Mouse (Mus musculus): Measurements from ENCODE around the gene Mcrip2. TPM values are rescaled to one million over a fixed set of nuclear protein-coding genes. Genes with fewer than 3 reads are reported as not detected.
A peak's percentile ranks its signal among the peaks of the same experiment; 100 is the strongest.

Gene Mcrip2
- total RNA-seq, 2 experiments from 2014 or later: 57.9 to 61.8 TPM

- DNase-seq: no peak
Observed at GRCm38 (mm10) chr17:25834595-25835222, 33.9 kb downstream of the Mcrip2 start.

- DNase-seq: no peak
Observed at GRCm38 (mm10) chr17:25833961-25834594, 34.5 kb downstream of the Mcrip2 start.

GRCm38 (mm10) chr17:25833291-25833663 lies 35.3 kb downstream of the Mcrip2 start, which contains the start of gene Stub1:
TSS of gene Stub1 (minus strand) at chr17:25833404.
- peak; percentile 93 for DNase-seq

DNA sequence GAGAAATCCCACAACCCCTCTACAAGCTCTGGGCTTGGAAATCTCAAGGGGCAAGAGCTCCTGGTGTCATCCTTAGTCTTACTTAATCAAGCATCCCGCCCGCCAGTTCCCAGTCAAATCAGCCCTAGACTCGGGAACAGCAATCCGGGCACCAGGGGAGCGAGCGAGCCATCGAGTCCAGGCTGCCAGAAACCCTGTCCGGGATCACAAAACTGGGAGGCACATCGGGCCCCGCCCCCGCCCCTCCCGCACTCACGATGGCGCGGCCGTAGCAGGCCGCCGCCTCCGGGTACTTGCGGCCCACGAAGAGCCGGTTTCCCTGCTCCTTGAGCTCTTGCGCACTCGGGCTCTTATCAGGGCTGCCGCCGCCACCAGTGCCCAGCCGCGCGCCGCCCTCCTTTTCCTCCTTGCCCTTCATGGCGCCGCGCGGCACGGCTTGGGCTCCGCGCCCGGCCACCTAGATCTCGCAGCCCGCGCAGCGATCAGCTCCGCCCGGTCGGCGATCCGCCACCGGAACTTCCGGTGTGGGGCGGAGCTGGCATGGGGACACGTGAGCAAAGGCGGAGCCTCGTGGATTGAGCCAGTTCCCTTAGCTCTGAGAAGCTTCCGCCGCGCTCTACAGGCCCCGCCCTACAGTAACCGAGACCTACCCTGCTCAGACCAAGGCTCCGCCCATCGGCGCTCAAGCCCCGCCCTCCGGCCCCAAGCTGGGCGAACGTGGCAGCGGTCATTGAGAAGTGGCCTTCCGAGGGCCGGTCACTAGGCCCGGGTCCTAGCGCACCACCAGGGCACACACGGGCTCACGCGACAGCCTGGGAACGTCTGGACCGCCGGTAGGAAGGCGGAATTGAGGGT lies 35.9 kb downstream of the Mcrip2 start:
- DNase-seq: peak; percentile 100

- DNase-seq: peak; percentile 48
Observed at GRCm38 (mm10) chr17:25831451-25832281, 36.9 kb downstream of the Mcrip2 start.

GRCm38 (mm10) chr17:25830806-25831431 lies 37.6 kb downstream of the Mcrip2 start:
- no peak for DNase-seq

- DNase-seq: no peak
Observed at GRCm38 (mm10) chr17:25830200-25830753, 38.3 kb downstream of the Mcrip2 start.

GRCm38 (mm10) chr17:25829558-25830017 lies 39.0 kb downstream of the Mcrip2 start:
- no peak for DNase-seq

DNA sequence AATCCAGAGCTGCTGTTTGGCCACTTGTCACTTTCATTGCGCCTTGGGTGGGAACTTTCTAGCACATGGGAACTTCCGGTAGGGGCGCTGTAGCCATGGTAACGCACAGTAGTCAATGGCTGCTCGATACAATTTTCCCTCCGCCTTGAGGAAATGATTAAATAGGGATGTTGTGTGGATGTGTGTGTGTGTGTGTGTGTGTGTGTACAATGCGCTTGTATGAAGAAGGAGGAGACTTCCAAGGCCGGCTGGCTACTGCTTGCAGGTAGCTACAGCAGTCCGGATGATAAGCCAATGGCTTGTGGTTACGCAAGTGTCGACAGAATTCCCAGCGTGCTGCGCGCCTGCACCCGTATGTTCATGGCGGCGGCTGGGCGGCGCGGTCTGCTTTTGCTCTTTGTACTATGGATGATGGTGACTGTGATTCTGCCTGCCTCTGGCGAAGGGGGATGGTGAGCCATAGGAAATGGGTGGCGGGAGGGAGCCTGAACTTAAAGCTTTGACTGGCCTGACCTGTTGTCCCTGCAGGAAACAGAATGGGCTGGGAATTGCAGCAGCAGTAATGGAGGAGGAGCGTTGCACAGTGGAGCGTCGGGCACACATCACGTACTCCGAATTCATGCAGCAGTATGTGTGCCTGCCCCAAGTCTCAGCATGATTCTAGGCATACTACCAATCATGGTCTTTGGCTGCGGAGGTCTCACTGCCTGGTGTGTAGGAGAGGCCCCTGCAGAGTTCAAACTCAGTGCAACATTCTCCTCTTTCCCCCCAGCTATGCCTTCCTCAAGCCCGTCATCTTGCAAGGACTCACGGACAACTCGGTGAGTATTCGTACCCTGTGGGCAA lies 39.6 kb downstream of the Mcrip2 start, which contains the start of gene Jmjd8:
TSS of gene Jmjd8 (plus strand) at position 156 of the 846 bp plus-strand sequence.
- peak; percentile 69 for DNase-seq

- DNase-seq: no peak
Observed at GRCm38 (mm10) chr17:25828223-25828594, 40.4 kb downstream of the Mcrip2 start.

- DNase-seq: no peak
Observed at GRCm38 (mm10) chr17:25827546-25828222, 40.9 kb downstream of the Mcrip2 start.

DNA sequence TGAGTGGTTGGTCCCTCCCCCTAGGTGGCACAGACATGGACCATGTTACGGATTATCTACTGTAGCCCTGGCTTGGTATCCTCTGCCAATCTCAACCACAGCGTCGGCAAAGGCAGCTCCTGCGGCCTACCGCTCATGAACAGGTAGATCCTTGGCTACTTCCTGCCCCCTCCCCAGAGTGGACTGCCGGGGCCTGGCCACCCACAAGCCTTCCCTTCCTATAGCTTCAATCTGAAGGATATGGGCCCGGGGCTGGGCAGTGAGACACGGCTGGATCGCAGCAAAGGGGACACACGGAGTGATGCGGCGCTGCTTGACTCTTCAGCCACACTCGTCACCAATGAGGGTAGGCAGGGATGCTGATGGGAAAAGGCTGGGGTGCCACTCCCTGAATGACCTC lies 41.6 kb downstream of the Mcrip2 start:
- no peak for DNase-seq

DNA sequence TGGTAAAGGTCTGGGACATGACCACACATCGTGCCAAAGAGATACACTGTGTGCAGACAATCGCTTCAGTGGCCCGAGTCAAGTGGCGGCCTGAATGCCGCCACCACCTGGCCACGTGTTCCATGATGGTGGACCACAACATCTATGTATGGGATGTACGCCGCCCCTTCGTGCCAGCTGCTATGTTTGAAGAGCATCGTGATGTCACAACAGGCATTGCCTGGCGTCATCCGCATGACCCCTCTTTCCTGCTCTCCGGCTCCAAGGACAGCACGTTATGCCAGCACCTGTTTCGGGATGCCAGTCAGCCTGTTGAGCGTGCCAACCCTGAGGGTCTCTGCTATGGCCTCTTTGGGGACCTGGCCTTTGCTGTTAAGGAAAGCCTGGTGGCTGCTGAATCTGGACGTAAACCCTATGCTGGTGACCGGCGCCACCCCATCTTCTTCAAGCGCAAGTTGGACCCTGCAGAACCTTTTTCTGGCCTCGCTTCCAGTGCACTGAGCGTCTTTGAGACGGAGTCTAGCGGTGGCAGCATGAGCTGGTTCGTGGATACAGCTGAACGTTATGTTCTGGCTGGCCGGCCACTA lies 42.5 kb downstream of the Mcrip2 start:
- no peak for DNase-seq

DNA sequence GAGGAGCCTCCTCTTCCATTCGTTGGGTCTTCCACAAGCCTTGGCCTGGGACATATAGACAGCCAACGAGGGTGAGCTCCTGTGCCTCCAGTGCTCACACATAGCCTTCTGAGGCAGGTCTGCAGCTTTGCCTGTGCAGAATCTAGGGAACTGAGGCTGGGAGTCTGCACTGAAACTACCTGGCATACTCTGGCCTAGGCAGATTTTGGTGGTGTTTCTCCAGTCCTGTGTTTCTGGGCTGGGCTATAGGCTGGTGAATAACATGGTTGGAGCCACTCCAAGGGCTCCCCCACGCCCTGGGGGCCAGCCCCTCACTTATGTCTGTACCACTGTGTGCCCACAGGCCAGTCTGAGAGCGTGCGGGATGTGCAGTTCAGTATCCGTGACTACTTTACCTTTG lies 43.3 kb downstream of the Mcrip2 start:
- DNase-seq: no peak

GRCm38 (mm10) chr17:25824362-25825142 lies 44.0 kb downstream of the Mcrip2 start:
- no peak for DNase-seq

DNA sequence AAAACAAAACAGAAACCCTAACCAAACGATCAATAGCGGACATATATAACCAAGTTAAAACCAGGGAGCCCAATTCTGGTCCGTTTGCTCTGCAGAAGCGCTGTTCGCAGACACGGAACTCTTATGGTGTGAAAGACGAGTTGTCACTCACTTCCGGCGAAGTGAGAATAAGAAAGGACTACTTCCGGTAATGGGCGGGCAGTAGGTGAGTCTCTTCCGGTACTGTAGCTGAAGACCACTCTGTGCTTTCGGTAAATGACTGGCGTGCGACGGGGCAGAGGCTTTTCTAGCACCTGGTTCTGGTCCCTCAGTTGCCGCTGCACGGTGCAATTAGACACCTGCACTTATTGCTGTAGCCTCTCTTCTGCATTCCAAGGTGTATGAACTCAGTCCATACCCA lies 45.1 kb downstream of the Mcrip2 start, which contains the start of gene Wdr24:
TSS of gene Wdr24 (plus strand) at position 176 of the 400 bp plus-strand sequence.
- DNase-seq: no peak

- no peak for DNase-seq
Observed at GRCm38 (mm10) chr17:25818851-25819780, 49.4 kb downstream of the Mcrip2 start.

Data from gastrocnemius, postnatal 10 days (tissue).